Mouse (Mus musculus) lung, postnatal 36 days (tissue): ENCODE measurements around the gene Mapkapk2.

Experiments
- DNase-seq: peaks from one replicate; pipeline ENCODE4 v3.0.0; 2022; ENCODE audit warnings: mixed read lengths

Mapkapk2 gene

GRCm38 (mm10) chr1:131079762-131080161, 17.9 kb downstream of the Mapkapk2 start:
- no peak for DNase-seq

- DNase-seq, result no peak
Measured at GRCm38 (mm10) chr1:131078761-131079330, 18.8 kb downstream of the Mapkapk2 start.

GRCm38 (mm10) chr1:131075098-131075791, 22.4 kb downstream of the Mapkapk2 start:
- no peak for DNase-seq

- DNase-seq, result no peak
Measured at GRCm38 (mm10) chr1:131074524-131074938, 23.1 kb downstream of the Mapkapk2 start.

- no peak for DNase-seq
Measured at GRCm38 (mm10) chr1:131072376-131072990, 25.1 kb downstream of the Mapkapk2 start.

- DNase-seq, result no peak
Measured at GRCm38 (mm10) chr1:131069010-131069409, 28.6 kb downstream of the Mapkapk2 start.

GRCm38 (mm10) chr1:131068011-131068727, 29.5 kb downstream of the Mapkapk2 start:
- no peak for DNase-seq

- DNase-seq, result no peak
Measured at GRCm38 (mm10) chr1:131064202-131064601, 33.4 kb downstream of the Mapkapk2 start.

- DNase-seq, result no peak
Measured at GRCm38 (mm10) chr1:131062821-131063220, 34.8 kb downstream of the Mapkapk2 start.

- DNase-seq, result no peak
Measured at GRCm38 (mm10) chr1:131061740-131062254, 35.8 kb downstream of the Mapkapk2 start.

- peak; percentile 62 for DNase-seq
Measured at GRCm38 (mm10) chr1:131060290-131061253, 37.1 kb downstream of the Mapkapk2 start.

GRCm38 (mm10) chr1:131059841-131060240, 37.8 kb downstream of the Mapkapk2 start:
- DNase-seq, result no peak

GRCm38 (mm10) chr1:131059411-131059810, 38.2 kb downstream of the Mapkapk2 start:
- no peak for DNase-seq

GRCm38 (mm10) chr1:131058431-131058830, 39.2 kb downstream of the Mapkapk2 start:
- no peak for DNase-seq

- DNase-seq, result no peak
Measured at GRCm38 (mm10) chr1:131054251-131054650, 43.4 kb downstream of the Mapkapk2 start.

- DNase-seq, result no peak
Measured at GRCm38 (mm10) chr1:131053656-131054055, 44.0 kb downstream of the Mapkapk2 start.

- DNase-seq, result peak; percentile 63
Measured at GRCm38 (mm10) chr1:131053239-131053638, 44.4 kb downstream of the Mapkapk2 start.

GRCm38 (mm10) chr1:131051073-131051472, 46.6 kb downstream of the Mapkapk2 start:
- no peak for DNase-seq

GRCm38 (mm10) chr1:131050617-131051016, 47.0 kb downstream of the Mapkapk2 start:
- DNase-seq, result no peak

- DNase-seq, result no peak
Measured at GRCm38 (mm10) chr1:131050011-131050410, 47.6 kb downstream of the Mapkapk2 start.

- no peak for DNase-seq
Measured at GRCm38 (mm10) chr1:131049361-131049806, 48.2 kb downstream of the Mapkapk2 start.

GRCm38 (mm10) chr1:131048946-131049345, 48.7 kb downstream of the Mapkapk2 start:
- no peak for DNase-seq
